Mouse (Mus musculus) embryonic facial prominence, embryonic 15.5 days (tissue): Measurements from ENCODE around the gene Gm20388. TPM values are rescaled to one million over a fixed set of nuclear protein-coding genes. Genes with fewer than 3 reads are reported as not detected.

Source experiments
- ATAC-seq: fragments of 200-750 bp; cut with Nextera tagmentation; 2 replicates; pipeline ENCODE4 v1.8.0; 2017; ENCODE audit warnings: low read depth, moderate TSS enrichment; ENCODE audit not compliant: insufficient number of reproducible peaks, low FRiP score, low TSS enrichment
- H3K27ac ChIP-seq: fragments of 300-500 bp; sonication (generic); replicated peaks from 2 replicates; pipeline ENCODE4 v1.5.1; 2015; ENCODE audit warnings: mild to moderate bottlenecking, inconsistent platforms
- H3K27me3 ChIP-seq: fragments of 300-500 bp; sonication (generic); 2 replicates; pipeline ENCODE4 v1.6.1; 2015; ENCODE audit warnings: inconsistent platforms
- H3K36me3 ChIP-seq: fragments of 300-500 bp; sonication (generic); 2 replicates; pipeline ENCODE4 v1.6.1; 2015; ENCODE audit warnings: mild to moderate bottlenecking, inconsistent platforms
- H3K4me1 ChIP-seq: fragments of 300-500 bp; sonication (generic); 2 replicates; pipeline ENCODE4 v1.6.1; 2015; ENCODE audit warnings: inconsistent platforms
- H3K4me2 ChIP-seq: fragments of 300-500 bp; sonication (generic); replicated peaks from 2 replicates; pipeline ENCODE4 v1.6.1; 2015; ENCODE audit warnings: mild to moderate bottlenecking, inconsistent platforms
- H3K4me3 ChIP-seq: fragments of 300-500 bp; sonication (generic); replicated peaks from 2 replicates; pipeline ENCODE4 v1.5.1; 2015; ENCODE audit warnings: mild to moderate bottlenecking, inconsistent platforms
- H3K9ac ChIP-seq: fragments of 300-500 bp; sonication (generic); 2 replicates; pipeline ENCODE4 v1.6.1; 2015; ENCODE audit warnings: inconsistent platforms
- H3K9me3 ChIP-seq: fragments of 300-500 bp; sonication (generic); replicated peaks from 2 replicates; pipeline ENCODE4 v1.6.1; 2016; ENCODE audit warnings: inconsistent platforms
- WGBS: fragments of 180-500 bp; shearing (Covaris S2); methylation state at CpG from one replicate; pipeline ENCODE4 v1.1.7; 2015; 5-methylcytosine and 5-hydroxymethylcytosine counted together
- polyA plus RNA-seq: library from polyadenylated mRNA; unstranded; fragments of >200 nt; fragmentation: Nextera tagmentation; extraction: Ambion mirVana; gene quantifications from 2 replicates; pipeline ENCODE4 v1.2.1, GENCODE M21; 2015

The Gm20388 gene
- polyA plus RNA-seq, 1 experiment from 2014 or later = 8.0 TPM

DNA sequence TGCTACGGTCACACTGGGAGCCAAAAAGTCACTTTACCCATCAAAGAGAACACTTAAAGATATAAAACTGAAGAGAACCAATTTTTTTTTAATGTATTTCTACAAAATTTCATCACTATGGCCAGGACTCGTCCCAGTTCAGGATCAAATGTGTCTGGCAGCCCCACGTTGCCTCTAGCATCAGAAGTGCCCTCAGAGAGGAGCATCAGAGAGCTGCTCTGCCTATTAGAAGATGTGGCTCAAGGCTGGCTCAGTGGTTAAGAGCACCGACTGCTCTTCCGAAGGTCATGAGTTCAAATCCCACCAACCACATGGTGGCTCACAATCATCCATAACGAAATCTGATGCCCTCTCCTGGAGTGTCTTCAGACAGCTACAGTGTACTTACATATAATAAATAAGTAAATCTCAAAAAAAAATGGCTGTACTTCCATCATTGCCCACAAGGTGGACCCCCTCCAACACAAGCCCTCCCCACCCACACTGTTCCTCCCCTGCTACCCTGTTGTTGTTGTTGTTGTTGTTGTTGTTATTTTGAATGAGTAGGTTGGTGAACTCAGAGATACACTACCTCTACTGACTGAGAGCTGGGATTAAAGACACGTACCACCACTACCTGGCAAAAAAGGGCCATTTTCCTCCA lies 3409.0 kb downstream of the Gm20388 start:
- H3K4me3 ChIP-seq = no peak overlapping the region
- H3K27me3 ChIP-seq = no peaks in the 10 kb centered on the region
- no peak overlapping the region for H3K4me2 ChIP-seq
- no peaks in the 10 kb centered on the region for H3K9me3 ChIP-seq
- H3K36me3 ChIP-seq = no peaks in the 10 kb centered on the region
- no peak overlapping the region for H3K27ac ChIP-seq
- H3K4me1 ChIP-seq = peaks cover 16% of the 10 kb centered on the region
- H3K9ac ChIP-seq = no peak overlapping the region
- WGBS = 28% methylated on average over 7 of the region's 7 CpGs
- no peak for ATAC-seq

GRCm38 (mm10) chr8:123328552-123328951 lies 3417.9 kb downstream of the Gm20388 start:
- WGBS = 89% methylated on average over 2 of the region's 2 CpGs
- Histone ChIP-seq H3K4me3 (no peak overlapping the region), H3K9me3 (no peaks in the 10 kb centered on the region), H3K9ac (no peak overlapping the region), H3K4me1 (peaks cover 16% of the 10 kb centered on the region), H3K36me3 (no peaks in the 10 kb centered on the region), H3K27me3 (peaks cover 10% of the 10 kb centered on the region), H3K4me2 (no peak overlapping the region), H3K27ac (no peak overlapping the region)
- no peak for ATAC-seq

GRCm38 (mm10) chr8:123329350-123329749 lies 3418.7 kb downstream of the Gm20388 start:
- no peak overlapping the region for H3K4me2 ChIP-seq
- no peak overlapping the region for H3K4me3 ChIP-seq
- WGBS = 83% methylated on average over 4 of the region's 4 CpGs
- H3K9ac ChIP-seq = no peak overlapping the region
- peaks cover 17% of the 10 kb centered on the region for H3K27me3 ChIP-seq
- H3K9me3 ChIP-seq = no peaks in the 10 kb centered on the region
- H3K36me3 ChIP-seq = no peaks in the 10 kb centered on the region
- no peak for ATAC-seq
- no peak overlapping the region for H3K27ac ChIP-seq
- H3K4me1 ChIP-seq = peaks cover 16% of the 10 kb centered on the region

GRCm38 (mm10) chr8:123329961-123330360 lies 3419.3 kb downstream of the Gm20388 start:
- H3K4me1 ChIP-seq = peaks cover 16% of the 10 kb centered on the region
- no peak overlapping the region for H3K4me2 ChIP-seq
- no peak overlapping the region for H3K27ac ChIP-seq
- no peaks in the 10 kb centered on the region for H3K36me3 ChIP-seq
- H3K9me3 ChIP-seq = no peaks in the 10 kb centered on the region
- 67% methylated on average over 5 of the region's 5 CpGs for WGBS
- no peak overlapping the region for H3K4me3 ChIP-seq
- H3K9ac ChIP-seq = no peak overlapping the region
- no peak for ATAC-seq
- peaks cover 23% of the 10 kb centered on the region for H3K27me3 ChIP-seq

DNA sequence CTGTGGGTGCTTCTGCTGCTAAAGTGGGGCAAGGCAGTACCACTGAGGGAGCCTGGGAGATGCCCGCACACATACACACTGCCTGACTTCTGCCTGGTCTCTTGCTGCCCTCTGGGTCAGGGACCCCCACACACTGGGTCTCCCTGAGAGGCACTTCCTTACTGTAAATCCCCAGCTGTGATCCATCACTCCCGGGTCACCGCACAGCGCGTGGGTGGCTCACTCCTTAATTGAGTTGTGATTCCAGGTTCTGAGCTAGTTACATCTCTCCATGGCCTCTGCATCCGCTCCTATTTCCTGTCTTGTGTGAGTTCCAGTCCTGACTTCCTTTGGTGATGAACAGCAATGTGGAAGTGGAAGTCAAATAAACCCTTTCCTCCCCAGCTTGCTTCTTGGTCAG lies 3420.1 kb downstream of the Gm20388 start:
- H3K27ac ChIP-seq = no peak overlapping the region
- H3K27me3 ChIP-seq = peaks cover 23% of the 10 kb centered on the region
- H3K4me1 ChIP-seq = peaks cover 16% of the 10 kb centered on the region
- H3K9ac ChIP-seq = no peak overlapping the region
- H3K36me3 ChIP-seq = no peaks in the 10 kb centered on the region
- H3K9me3 ChIP-seq = no peaks in the 10 kb centered on the region
- H3K4me3 ChIP-seq = no peak overlapping the region
- ATAC-seq = no peak
- H3K4me2 ChIP-seq = no peak overlapping the region
- 65% methylated on average over 6 of the region's 6 CpGs for WGBS

- Histone ChIP-seq H3K4me2 (no peak overlapping the region), H3K27ac (no peak overlapping the region), H3K36me3 (no peaks in the 10 kb centered on the region), H3K4me1 (peaks cover 16% of the 10 kb centered on the region), H3K9ac (no peak overlapping the region), H3K27me3 (peaks cover 23% of the 10 kb centered on the region), H3K9me3 (no peaks in the 10 kb centered on the region), H3K4me3 (no peak overlapping the region)
- no peak for ATAC-seq
- 78% methylated on average over 2 of the region's 2 CpGs for WGBS
Measured at GRCm38 (mm10) chr8:123331301-123331700, 3420.7 kb downstream of the Gm20388 start.

DNA sequence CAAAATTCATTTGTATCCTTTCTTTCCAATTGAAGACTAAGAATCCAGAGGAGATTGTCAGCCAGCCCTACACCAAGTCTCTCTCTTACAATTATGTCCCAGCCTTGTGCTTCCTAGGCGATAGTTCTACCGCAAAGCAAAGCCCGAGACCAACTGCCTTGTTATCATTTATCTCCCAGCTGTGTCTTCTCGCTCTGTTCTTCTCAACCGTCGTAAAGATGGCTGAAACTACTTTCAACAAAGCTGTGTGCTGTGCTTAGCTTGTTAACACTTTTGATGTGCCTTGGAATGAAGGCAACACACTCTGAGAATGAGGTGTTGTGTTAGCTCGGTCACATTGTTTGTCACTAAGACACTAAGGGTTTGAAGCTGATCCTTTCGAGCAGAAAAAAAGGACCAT lies 3421.2 kb downstream of the Gm20388 start:
- Histone ChIP-seq H3K36me3 (no peaks in the 10 kb centered on the region), H3K4me1 (peaks cover 16% of the 10 kb centered on the region), H3K4me2 (peak overlapping the region; percentile 96), H3K9me3 (no peaks in the 10 kb centered on the region), H3K27me3 (peaks cover 23% of the 10 kb centered on the region), H3K4me3 (peak overlapping the region; percentile 58), H3K9ac (no peak overlapping the region), H3K27ac (no peak overlapping the region)
- WGBS = 38% methylated on average over 8 of the region's 8 CpGs
- no peak for ATAC-seq

DNA sequence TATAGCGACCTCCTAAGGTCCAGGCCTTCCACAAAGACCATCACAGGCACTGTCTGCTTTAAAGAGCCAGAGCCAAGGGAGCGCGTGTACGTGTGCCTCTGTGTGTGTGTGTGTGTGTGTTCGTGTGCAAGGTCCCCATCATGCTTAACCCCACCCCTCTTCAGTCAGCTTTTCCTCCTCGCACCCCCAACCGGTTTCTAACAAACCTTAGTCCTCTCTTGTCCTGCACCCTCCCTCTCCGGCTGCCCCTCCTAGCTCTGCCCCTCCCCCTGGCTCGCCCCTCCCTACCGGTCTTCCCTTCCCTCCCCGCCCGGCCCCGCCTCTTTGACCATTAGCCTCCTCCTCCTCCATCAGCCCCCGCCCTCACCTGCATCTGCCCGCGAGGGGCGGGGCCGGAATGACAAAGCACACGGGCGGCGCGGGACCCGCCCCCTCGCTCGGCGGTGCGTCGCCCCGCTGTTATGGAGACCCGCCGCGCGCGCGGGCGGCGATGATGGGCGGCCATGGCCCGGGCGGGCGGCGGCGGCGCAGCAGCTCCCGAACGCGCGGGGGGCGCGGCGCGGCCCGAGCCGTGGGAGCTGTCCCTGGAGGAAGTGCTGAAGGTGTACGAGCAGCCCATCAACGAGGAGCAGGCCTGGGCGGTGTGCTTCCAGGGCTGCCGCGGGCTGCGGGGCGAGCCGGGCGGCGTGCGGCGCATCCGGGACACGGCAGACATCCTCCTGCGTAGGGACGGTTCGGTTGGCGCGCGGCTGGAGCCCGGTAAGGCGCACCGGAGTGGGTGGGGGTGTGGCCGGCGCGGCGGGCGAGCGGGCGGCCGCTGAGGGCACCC lies 3421.8 kb downstream of the Gm20388 start, which contains the start of gene Spire2:
Spire2 (plus strand) TSS at position 452 of the 829 bp plus-strand sequence.
- peak; percentile 84 for ATAC-seq
- Histone ChIP-seq H3K36me3 (no peaks in the 10 kb centered on the region), H3K9me3 (no peaks in the 10 kb centered on the region), H3K9ac (peak within 1 kb of the TSS; percentile 28; the same call in 1 of the 2 replicates), H3K4me2 (peak within 1 kb of the TSS; percentile 96), H3K27ac (no peak within 1 kb of the TSS), H3K4me1 (peaks cover 16% of the 10 kb centered on the region), H3K4me3 (peak within 1 kb of the TSS; percentile 58), H3K27me3 (peaks cover 23% of the 10 kb centered on the region)
- under 1% methylated on average over 82 of the region's 85 CpGs for WGBS

GRCm38 (mm10) chr8:123333091-123333587 lies 3422.5 kb downstream of the Gm20388 start:
- no peaks in the 10 kb centered on the region for H3K36me3 ChIP-seq
- H3K27me3 ChIP-seq = peaks cover 23% of the 10 kb centered on the region
- no peak overlapping the region for H3K9ac ChIP-seq
- WGBS = 2% methylated on average over 21 of the region's 21 CpGs
- peak overlapping the region; percentile 58 for H3K4me3 ChIP-seq
- peaks cover 16% of the 10 kb centered on the region for H3K4me1 ChIP-seq
- H3K4me2 ChIP-seq = peak overlapping the region; percentile 96
- no peak for ATAC-seq
- H3K27ac ChIP-seq = no peak overlapping the region
- no peaks in the 10 kb centered on the region for H3K9me3 ChIP-seq

DNA sequence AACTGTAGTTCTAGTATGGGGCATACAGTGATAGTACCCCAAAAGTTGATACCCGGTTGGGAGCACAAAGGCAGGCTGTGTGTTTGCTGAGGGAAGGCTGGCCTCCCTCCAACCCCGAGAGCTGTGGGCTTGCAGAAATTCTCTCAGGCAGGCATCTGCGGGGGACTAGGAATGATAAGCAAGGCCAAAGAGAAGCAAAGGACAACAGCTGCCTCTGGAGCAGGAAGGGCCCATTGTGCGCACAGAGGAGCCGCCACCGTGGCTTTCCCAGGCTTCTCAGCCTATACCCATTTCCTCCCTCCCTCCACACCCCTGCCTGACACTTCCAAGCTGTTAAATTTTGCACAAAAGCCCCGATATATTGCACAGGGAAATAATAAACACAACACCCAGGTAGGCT lies 3423.2 kb downstream of the Gm20388 start:
- no peak for ATAC-seq
- Histone ChIP-seq H3K36me3 (no peaks in the 10 kb centered on the region), H3K27me3 (peaks cover 23% of the 10 kb centered on the region), H3K9me3 (no peaks in the 10 kb centered on the region), H3K4me2 (no peak overlapping the region), H3K4me1 (peaks cover 16% of the 10 kb centered on the region), H3K27ac (no peak overlapping the region), H3K9ac (no peak overlapping the region), H3K4me3 (no peak overlapping the region)
- WGBS = 6% methylated on average over 7 of the region's 7 CpGs

DNA sequence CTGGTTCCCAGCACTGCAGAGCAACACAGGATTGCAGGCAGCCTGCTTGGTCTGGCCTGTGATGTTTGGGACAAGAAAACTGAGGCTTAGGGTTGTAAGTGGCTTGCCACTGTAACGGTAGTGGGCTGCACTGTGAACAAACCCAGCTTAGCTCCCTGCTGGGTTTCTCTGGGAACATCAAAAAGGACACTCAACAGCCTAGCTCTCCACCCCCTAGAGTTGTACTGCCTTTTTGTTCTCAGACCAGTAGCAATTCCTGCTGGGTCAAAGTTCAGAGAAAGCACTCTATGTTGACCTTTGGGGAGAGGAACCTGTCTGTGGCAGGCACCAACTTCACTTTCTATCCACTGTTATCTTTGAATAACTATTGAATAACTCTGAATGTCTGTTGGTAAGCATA lies 3423.8 kb downstream of the Gm20388 start:
- Histone ChIP-seq H3K27me3 (peaks cover 23% of the 10 kb centered on the region), H3K4me1 (peaks cover 16% of the 10 kb centered on the region), H3K9me3 (no peaks in the 10 kb centered on the region), H3K27ac (no peak overlapping the region; the same call in 1 of the 2 replicates), H3K36me3 (no peaks in the 10 kb centered on the region), H3K4me2 (no peak overlapping the region), H3K4me3 (no peak overlapping the region), H3K9ac (no peak overlapping the region)
- no peak for ATAC-seq
- WGBS = 3% methylated on average over 1 of the region's 1 CpGs
